Mouse (Mus musculus) forebrain, embryonic 16.5 days (tissue): Measurements from ENCODE around the gene Slc27a3. TPM values are rescaled to one million over a fixed set of nuclear protein-coding genes. Genes with fewer than 3 reads are reported as not detected.
A peak's percentile ranks its signal among the peaks of the same experiment; 100 is the strongest.

Experiments
- ATAC-seq: fragments of 200-750 bp; cut with Nextera tagmentation; 2 replicates; pipeline ENCODE4 v1.8.0; 2017; ENCODE audit warnings: mild to moderate bottlenecking, moderate library complexity
- H3K27ac ChIP-seq: fragments of 300-500 bp; sonication (generic); 2 replicates; pipeline ENCODE4 v1.5.1; 2014; ENCODE audit warnings: low read length, control low read depth
- H3K27me3 ChIP-seq: fragments of 300-500 bp; sonication (generic); replicated peaks from 2 replicates; pipeline ENCODE4 v1.6.1; 2014; ENCODE audit warnings: low read length; ENCODE audit not compliant: control insufficient read depth, insufficient read depth
- H3K36me3 ChIP-seq: fragments of 300-500 bp; sonication (generic); 2 replicates; pipeline ENCODE4 v1.6.1; 2014; ENCODE audit not compliant: control insufficient read depth, insufficient read depth
- H3K4me1 ChIP-seq: fragments of 300-500 bp; sonication (generic); replicated peaks from 2 replicates; pipeline ENCODE4 v1.6.1; 2014; ENCODE audit warnings: low read length; ENCODE audit not compliant: control insufficient read depth, insufficient read depth
- H3K4me2 ChIP-seq: fragments of 300-500 bp; sonication (generic); 2 replicates; pipeline ENCODE4 v1.6.1; 2014; ENCODE audit warnings: mild to moderate bottlenecking, low read length, control low read depth
- H3K4me3 ChIP-seq: fragments of 300-500 bp; sonication (generic); replicated peaks from 2 replicates; pipeline ENCODE4 v1.5.1; 2014; ENCODE audit warnings: mild to moderate bottlenecking, low read length, control low read depth
- H3K9ac ChIP-seq: fragments of 300-500 bp; sonication (generic); replicated peaks from 2 replicates; pipeline ENCODE4 v1.6.1; 2014; ENCODE audit warnings: low read depth, low read length, control low read depth
- H3K9me3 ChIP-seq: fragments of 300-500 bp; sonication (generic); 2 replicates; pipeline ENCODE4 v1.6.1; 2016; ENCODE audit warnings: low read length; ENCODE audit not compliant: control insufficient read depth
- WGBS: fragments of 180-500 bp; shearing (Covaris S2); extraction: QIAGEN DNeasy Blood & Tissue Kit; methylation state at CpG from one replicate; pipeline ENCODE4 v1.1.7; 2014; 5-methylcytosine and 5-hydroxymethylcytosine counted together
- polyA plus RNA-seq: library from polyadenylated mRNA; unstranded; fragments of >200 nt; fragmentation: Nextera tagmentation; extraction: Ambion mirVana; gene quantifications from 2 replicates; pipeline ENCODE4 v1.2.1, GENCODE M21; 2015

Slc27a3 gene
- polyA plus RNA-seq, 1 experiment from 2014 or later, result 20.0 TPM

DNA sequence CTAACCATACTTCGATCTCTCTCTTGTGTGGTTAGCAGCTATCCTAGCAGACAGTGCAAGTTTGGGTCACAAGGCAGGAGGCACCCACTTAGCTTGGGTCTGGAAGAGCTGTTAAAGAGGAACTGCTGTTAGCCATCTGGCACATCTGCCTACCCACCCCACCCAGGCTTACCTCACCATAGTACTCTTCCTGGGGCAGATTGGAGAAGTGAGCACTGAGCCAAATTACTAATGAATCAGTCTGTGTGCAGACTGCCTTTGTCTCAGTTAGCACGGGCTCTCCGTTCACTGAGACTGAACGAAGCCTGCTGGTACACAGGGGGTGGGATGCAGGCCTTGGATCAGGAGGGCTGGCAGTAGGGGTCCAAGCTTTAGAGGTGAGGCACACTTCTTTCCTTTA is 6.0 kb downstream of the Slc27a3 start:
- peak; percentile 62 for ATAC-seq
- Histone ChIP-seq H3K4me1 (peaks cover 18% of the 10 kb centered on the region), H3K27ac (no peak overlapping the region), H3K27me3 (no peaks in the 10 kb centered on the region), H3K9me3 (no peaks in the 10 kb centered on the region), H3K36me3 (peaks cover 2% of the 10 kb centered on the region; the same call in 1 of the 2 replicates), H3K9ac (no peak overlapping the region), H3K4me3 (no peak overlapping the region), H3K4me2 (no peak overlapping the region)
- WGBS, result 49% methylated on average over 4 of the region's 4 CpGs

DNA sequence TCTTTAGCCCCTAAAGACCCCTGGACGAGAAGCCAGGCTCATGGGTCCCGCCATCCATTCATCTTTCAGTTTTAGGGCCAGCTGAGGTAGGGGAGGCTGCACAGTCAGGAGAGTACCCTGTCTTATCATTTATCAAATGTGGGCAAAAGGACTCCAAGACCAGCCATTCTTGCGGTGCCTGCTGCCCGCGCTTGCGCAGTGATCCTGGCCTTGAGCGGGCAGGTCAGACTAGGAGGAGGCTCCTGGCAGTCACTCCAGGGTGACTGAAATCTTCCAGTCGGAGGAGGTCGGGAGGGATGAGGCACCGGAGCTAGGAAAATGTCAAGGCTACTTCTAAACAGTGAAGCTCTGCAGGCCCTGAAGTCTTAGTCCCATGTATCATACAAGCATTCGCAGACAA is 8.0 kb downstream of the Slc27a3 start:
- Histone ChIP-seq H3K27ac (no peak overlapping the region), H3K4me3 (no peak overlapping the region), H3K36me3 (peaks cover 2% of the 10 kb centered on the region; the same call in 1 of the 2 replicates), H3K4me2 (no peak overlapping the region), H3K9ac (no peak overlapping the region), H3K4me1 (no peaks in the 10 kb centered on the region; the same call in 1 of the 2 replicates), H3K27me3 (no peaks in the 10 kb centered on the region), H3K9me3 (no peaks in the 10 kb centered on the region)
- 73% methylated on average over 11 of the region's 11 CpGs for WGBS
- ATAC-seq, result no peak

DNA sequence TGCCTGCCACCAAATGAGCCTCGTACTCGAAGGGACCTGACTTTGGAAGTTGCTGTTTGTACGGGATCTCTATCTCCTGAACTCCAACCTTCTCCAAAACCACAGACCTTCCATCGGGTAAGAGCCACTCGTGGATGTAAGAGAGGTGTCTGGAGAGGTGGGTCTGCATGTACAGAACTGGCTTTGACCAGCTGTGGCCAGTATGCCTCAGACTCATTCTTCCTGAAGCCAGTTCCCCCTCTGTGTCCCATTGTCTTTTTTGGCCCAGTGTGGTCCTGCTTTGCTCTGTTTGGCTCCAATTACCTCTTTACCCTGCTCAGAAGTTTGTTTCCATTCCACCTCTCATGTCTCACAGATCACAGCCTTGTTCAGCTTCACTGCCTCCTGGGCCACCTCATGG is 11.2 kb downstream of the Slc27a3 start:
- Histone ChIP-seq H3K4me3 (no peak overlapping the region), H3K27ac (no peak overlapping the region), H3K9ac (no peak overlapping the region), H3K4me1 (no peaks in the 10 kb centered on the region), H3K4me2 (no peak overlapping the region), H3K36me3 (no peaks in the 10 kb centered on the region), H3K9me3 (no peaks in the 10 kb centered on the region), H3K27me3 (no peaks in the 10 kb centered on the region)
- no peak for ATAC-seq
- WGBS, result 93% methylated on average over 5 of the region's 5 CpGs

DNA sequence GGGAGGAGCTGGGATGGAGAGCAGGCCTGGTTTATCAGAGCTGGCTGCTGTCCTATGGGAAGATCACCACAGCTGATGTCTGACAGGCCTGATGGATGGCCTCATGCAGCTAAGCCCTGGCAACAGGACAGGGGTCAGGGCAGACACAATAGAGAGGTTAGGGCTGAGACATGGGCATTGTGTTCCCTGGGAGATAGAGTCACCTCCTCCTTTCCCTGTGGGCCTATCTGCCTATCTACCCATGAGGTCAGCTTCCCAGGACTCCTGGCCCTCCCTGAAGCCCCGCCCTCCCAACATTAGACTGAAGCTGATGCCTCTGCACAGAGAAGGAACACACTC is 13.5 kb downstream of the Slc27a3 start:
- ATAC-seq, result no peak
- 57% methylated on average over 1 of the region's 1 CpGs for WGBS

GRCm38 (mm10) chr3:90375562-90376246 is 14.0 kb downstream of the Slc27a3 start:
- Histone ChIP-seq H3K4me1 (no peaks in the 10 kb centered on the region; the same call in 1 of the 2 replicates), H3K36me3 (no peaks in the 10 kb centered on the region), H3K27ac (no peak overlapping the region), H3K9ac (no peak overlapping the region), H3K4me2 (no peak overlapping the region), H3K4me3 (no peak overlapping the region), H3K27me3 (no peaks in the 10 kb centered on the region), H3K9me3 (no peaks in the 10 kb centered on the region)
- no peak for ATAC-seq
- WGBS, result 45% methylated on average over 3 of the region's 3 CpGs

More for the DNA sequence above, 13.5 kb downstream of the Slc27a3 start:
- Histone ChIP-seq H3K4me2 (no peak overlapping the region), H3K9me3 (no peaks in the 10 kb centered on the region), H3K36me3 (no peaks in the 10 kb centered on the region), H3K4me3 (no peak overlapping the region), H3K9ac (no peak overlapping the region), H3K27me3 (no peaks in the 10 kb centered on the region), H3K4me1 (no peaks in the 10 kb centered on the region; the same call in 1 of the 2 replicates), H3K27ac (no peak overlapping the region)

GRCm38 (mm10) chr3:90374368-90374767 is 15.4 kb downstream of the Slc27a3 start:
- Histone ChIP-seq H3K27me3 (no peaks in the 10 kb centered on the region), H3K27ac (no peak overlapping the region), H3K4me1 (no peaks in the 10 kb centered on the region; the same call in 1 of the 2 replicates), H3K36me3 (no peaks in the 10 kb centered on the region), H3K4me2 (no peak overlapping the region), H3K4me3 (no peak overlapping the region), H3K9ac (no peak overlapping the region), H3K9me3 (no peaks in the 10 kb centered on the region)
- ATAC-seq, result no peak
- WGBS, result 78% methylated on average over 4 of the region's 4 CpGs

DNA sequence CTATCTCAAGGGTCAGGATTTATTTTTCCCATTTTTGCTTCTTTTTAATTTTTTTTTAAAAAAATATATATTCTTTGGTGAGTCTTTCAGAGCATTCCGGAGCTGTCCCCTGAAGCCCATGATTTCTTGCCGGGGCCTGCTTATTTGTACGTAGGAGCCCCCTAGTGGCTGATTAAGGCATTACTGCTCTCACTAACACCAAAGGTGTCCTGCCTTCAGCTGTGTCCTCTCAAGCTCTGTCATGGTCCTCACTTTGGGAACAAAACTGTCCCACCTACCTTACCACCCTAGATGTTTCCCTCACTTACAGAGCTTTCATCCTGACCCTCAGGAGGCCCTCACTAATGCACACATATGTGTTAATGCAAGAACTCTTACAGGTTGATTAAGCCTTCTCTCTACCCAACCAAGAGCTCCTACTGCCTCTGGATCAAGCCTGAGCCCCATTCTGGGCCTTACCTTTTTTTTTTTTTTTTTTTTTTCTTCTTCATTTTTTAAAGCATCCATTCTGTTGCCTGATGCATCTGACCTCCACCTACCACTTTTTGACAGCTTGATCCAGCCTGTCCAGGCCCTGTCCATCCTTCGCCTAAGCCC is 16.2 kb downstream of the Slc27a3 start:
- Histone ChIP-seq H3K4me2 (no peak overlapping the region), H3K4me3 (no peak overlapping the region), H3K9ac (no peak overlapping the region), H3K27ac (no peak overlapping the region), H3K27me3 (no peaks in the 10 kb centered on the region), H3K9me3 (no peaks in the 10 kb centered on the region), H3K36me3 (no peaks in the 10 kb centered on the region), H3K4me1 (no peaks in the 10 kb centered on the region; the same call in 1 of the 2 replicates)
- 25% methylated on average over 4 of the region's 4 CpGs for WGBS
- peak; percentile 84 for ATAC-seq

- Histone ChIP-seq H3K27me3 (no peaks in the 10 kb centered on the region), H3K9me3 (no peaks in the 10 kb centered on the region), H3K4me2 (no peak overlapping the region), H3K27ac (no peak overlapping the region), H3K9ac (no peak overlapping the region), H3K4me1 (no peaks in the 10 kb centered on the region; the same call in 1 of the 2 replicates), H3K4me3 (no peak overlapping the region), H3K36me3 (no peaks in the 10 kb centered on the region)
- 0 out of 2 replicates have a peak, but pooled peaks have one; percentile 14 for ATAC-seq
- 62% methylated on average over 5 of the region's 5 CpGs for WGBS
Measured at GRCm38 (mm10) chr3:90372817-90373216, 16.9 kb downstream of the Slc27a3 start.

DNA sequence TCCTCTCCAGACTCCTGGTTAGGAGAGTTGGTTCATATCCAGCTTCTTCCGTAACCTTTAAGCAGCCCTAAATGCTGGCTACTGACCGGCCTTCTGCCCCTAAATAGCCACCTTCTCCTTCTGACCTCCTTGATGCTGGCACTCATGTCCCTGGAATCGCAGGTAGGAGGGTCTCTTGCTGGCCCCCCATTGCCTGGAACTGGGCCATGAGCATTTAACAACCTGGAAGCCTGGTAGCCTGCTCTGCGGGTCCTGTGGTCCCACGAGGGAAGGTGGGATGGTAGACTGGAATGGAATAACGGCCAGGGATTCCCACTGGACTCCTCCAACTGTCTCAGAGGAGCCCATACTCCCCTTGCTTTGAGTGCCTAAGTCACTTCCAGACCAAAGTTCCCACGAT is 17.9 kb downstream of the Slc27a3 start:
- H3K9me3 ChIP-seq, result no peaks in the 10 kb centered on the region
- H3K27me3 ChIP-seq, result no peaks in the 10 kb centered on the region
- H3K27ac ChIP-seq, result no peak overlapping the region
- H3K4me1 ChIP-seq, result no peaks in the 10 kb centered on the region; the same call in 1 of the 2 replicates
- no peak overlapping the region for H3K4me3 ChIP-seq
- no peak overlapping the region for H3K4me2 ChIP-seq
- WGBS, result 82% methylated on average over 7 of the region's 7 CpGs
- H3K36me3 ChIP-seq, result no peaks in the 10 kb centered on the region
- no peak overlapping the region for H3K9ac ChIP-seq
- no peak for ATAC-seq
